Mouse (Mus musculus) right cerebral cortex, adult 18-20 months (tissue): ENCODE measurements around the gene Fam111a.
A peak's percentile ranks its signal among the peaks of the same experiment; 100 is the strongest.

Experiments
- DNase-seq: peaks from one replicate; pipeline ENCODE4 v3.0.0; 2022; ENCODE audit warnings: mixed read lengths

The Fam111a gene

GRCm38 (mm10) chr19:12564197-12564596 lies 18.7 kb downstream of the Fam111a start:
- DNase-seq, result no peak

- DNase-seq, result no peak
Measured at GRCm38 (mm10) chr19:12567011-12567410, 21.5 kb downstream of the Fam111a start.

GRCm38 (mm10) chr19:12570866-12571265 lies 25.3 kb downstream of the Fam111a start:
- DNase-seq, result no peak

- DNase-seq, result no peak
Measured at GRCm38 (mm10) chr19:12571687-12572086, 26.1 kb downstream of the Fam111a start.

GRCm38 (mm10) chr19:12572614-12573265 lies 27.2 kb downstream of the Fam111a start:
- no peak for DNase-seq

GRCm38 (mm10) chr19:12573266-12574011 lies 27.9 kb downstream of the Fam111a start:
- DNase-seq, result peak; percentile 74

GRCm38 (mm10) chr19:12574012-12574407 lies 28.5 kb downstream of the Fam111a start:
- no peak for DNase-seq

- no peak for DNase-seq
Measured at GRCm38 (mm10) chr19:12575107-12575506, 29.6 kb downstream of the Fam111a start.

GRCm38 (mm10) chr19:12575514-12575913 lies 30.0 kb downstream of the Fam111a start:
- DNase-seq, result no peak

- no peak for DNase-seq
Measured at GRCm38 (mm10) chr19:12576639-12577038, 31.1 kb downstream of the Fam111a start.

GRCm38 (mm10) chr19:12585310-12585709 lies 39.8 kb downstream of the Fam111a start:
- DNase-seq, result no peak

- DNase-seq, result peak; percentile 70
Measured at GRCm38 (mm10) chr19:12591908-12592307, 46.4 kb downstream of the Fam111a start.

- no peak for DNase-seq
Measured at GRCm38 (mm10) chr19:12595135-12595529, 49.6 kb downstream of the Fam111a start.

GRCm38 (mm10) chr19:12595530-12596289 lies 50.2 kb downstream of the Fam111a start:
- DNase-seq, result peak; percentile 63

- DNase-seq, result peak; percentile 14
Measured at GRCm38 (mm10) chr19:12596290-12597072, 50.9 kb downstream of the Fam111a start.

- peak; percentile 15 for DNase-seq
Measured at GRCm38 (mm10) chr19:12597073-12597405, 51.5 kb downstream of the Fam111a start.

GRCm38 (mm10) chr19:12598674-12599073 lies 53.1 kb downstream of the Fam111a start:
- no peak for DNase-seq

GRCm38 (mm10) chr19:12599674-12600073 lies 54.1 kb downstream of the Fam111a start, which contains the start of gene Gm4952:
Gene Gm4952, plus strand, starts transcription at chr19:12599974.
- no peak for DNase-seq

- no peak for DNase-seq
Measured at GRCm38 (mm10) chr19:12600684-12601480, 55.3 kb downstream of the Fam111a start.

- DNase-seq, result no peak
Measured at GRCm38 (mm10) chr19:12608336-12608735, 62.8 kb downstream of the Fam111a start.

GRCm38 (mm10) chr19:12613646-12614045 lies 68.1 kb downstream of the Fam111a start:
- no peak for DNase-seq

GRCm38 (mm10) chr19:12633176-12633575 lies 87.6 kb downstream of the Fam111a start, which contains the start of gene Glyat:
Gene Glyat, plus strand, starts transcription at chr19:12633308.
- DNase-seq, result no peak
